ENCODE assay signal across 10 mouse cellular contexts in genomic region chr15:84682206-84682605, GRCm38 (mm10). TPM values are rescaled to one million over a fixed set of nuclear protein-coding genes. Genes with fewer than 3 reads are reported as not detected.
DNase-seq lines count a peak whose midpoint lies in the region; ATAC-seq lines count a peak whose summit lies in the region.
"Had no signal": no experiment of that assay in that cellular context is flagged by ENCODE, and none has a peak within 500 bp of the region (broad histone marks: within the 10 kb centered on the region; RNA-seq: fewer than 3 reads in every experiment).

No protein-coding gene starts in this region.

- no peak for ATAC-seq in heart, embryonic 15.5 days (replicated peaks; ENCODE audit: insufficient number of reproducible peaks, insufficient read depth, low FRiP score, low read depth)
- no peak for ATAC-seq in embryonic facial prominence, embryonic 13.5 days (ENCODE audit: insufficient number of reproducible peaks, insufficient read depth, low FRiP score, low TSS enrichment, low read depth)
- ATAC-seq in liver, embryonic 12.5 days = no peak

- H3K9me3 ChIP-seq in heart, embryonic 15.5 days (replicated peaks) = no peaks in the 10 kb centered on the region
- no peaks in the 10 kb centered on the region for H3K9me3 ChIP-seq in embryonic facial prominence, embryonic 13.5 days
- H3K9me3 ChIP-seq in liver, embryonic 12.5 days (replicated peaks) = no peaks in the 10 kb centered on the region

- H3K4me1 ChIP-seq in heart, embryonic 15.5 days (replicated peaks) = peaks cover 40% of the 10 kb centered on the region
- peaks cover 21% of the 10 kb centered on the region for H3K4me1 ChIP-seq in embryonic facial prominence, embryonic 13.5 days
- H3K4me1 ChIP-seq in liver, embryonic 12.5 days = peaks cover 52% of the 10 kb centered on the region

- WGBS in heart, embryonic 15.5 days = 63% methylated on average over 3 of the region's 3 CpGs
- 52% methylated on average over 3 of the region's 3 CpGs for WGBS in embryonic facial prominence, embryonic 13.5 days
- 60% methylated on average over 3 of the region's 3 CpGs for WGBS in liver, embryonic 12.5 days (ENCODE audit: insufficient replicate concordance)

- H3K9ac ChIP-seq in heart, embryonic 15.5 days = 0 out of 2 replicates have a peak overlapping the region, but pooled peaks have one; percentile 13
- no peak overlapping the region for H3K9ac ChIP-seq in embryonic facial prominence, embryonic 13.5 days
- H3K9ac ChIP-seq in liver, embryonic 12.5 days = no peak overlapping the region

- H3K36me3 ChIP-seq in heart, embryonic 15.5 days = no peaks in the 10 kb centered on the region
- peaks cover 4% of the 10 kb centered on the region; the same call in 1 of the 2 replicates for H3K36me3 ChIP-seq in embryonic facial prominence, embryonic 13.5 days
- H3K36me3 ChIP-seq in liver, embryonic 12.5 days = peaks cover 5% of the 10 kb centered on the region; the same call in 1 of the 2 replicates

- H3K4me3 ChIP-seq in heart, embryonic 15.5 days = peak overlapping the region; percentile 75
- peak overlapping the region; percentile 68 for H3K4me3 ChIP-seq in embryonic facial prominence, embryonic 13.5 days
- H3K4me3 ChIP-seq in liver, embryonic 12.5 days = peak overlapping the region; percentile 67

- H3K27ac ChIP-seq in heart, embryonic 15.5 days = peak overlapping the region; percentile 71
- peak overlapping the region; percentile 55; the same call in 1 of the 2 replicates for H3K27ac ChIP-seq in embryonic facial prominence, embryonic 13.5 days
- no peak overlapping the region for H3K27ac ChIP-seq in liver, embryonic 12.5 days
- H3K27ac ChIP-seq: macrophage had no signal

- DNase-seq in heart, adult 18-20 months = no peak
- peak; percentile 59 for DNase-seq in A20 (ENCODE audit: low read depth, low spot score)
- DNase-seq in embryo, embryonic 11 days = no peak
- no peak for DNase-seq in Muller cell, postnatal 12 days (ENCODE audit: inconsistent ontology term)
- DNase-seq in frontal cortex, postnatal 14 days (ENCODE audit: low spot score in 2 of 2) = no peak

- peak overlapping the region; percentile 94 for H3K4me2 ChIP-seq in heart, embryonic 15.5 days
- peak overlapping the region; percentile 96 for H3K4me2 ChIP-seq in embryonic facial prominence, embryonic 13.5 days
- H3K4me2 ChIP-seq in liver, embryonic 12.5 days = peak overlapping the region; percentile 87

- no peaks in the 10 kb centered on the region for H3K27me3 ChIP-seq in heart, embryonic 15.5 days
- H3K27me3 ChIP-seq in embryonic facial prominence, embryonic 13.5 days = peaks cover 10% of the 10 kb centered on the region
- H3K27me3 ChIP-seq in liver, embryonic 12.5 days (replicated peaks) = peaks cover 23% of the 10 kb centered on the region; the same call in 1 of the 2 replicates

RNA-seq across cellular contexts. Expression of gene Prr5, which starts 12.8 kb away (rescaled TPM):
- polyA plus RNA-seq in heart, embryonic 15.5 days (2015; fragmentation: Nextera tagmentation; extraction: Ambion mirVana) = 11.8 and 18.0 TPM in 2 replicates
- 1 to 10 TPM; 4.3 to 6.2 TPM for total RNA-seq in heart, adult 18-20 months (2021)
- polyA plus RNA-seq in embryonic facial prominence, embryonic 13.5 days (2015; fragmentation: Nextera tagmentation; extraction: Ambion mirVana) = 18.8 and 20.7 TPM in 2 replicates
- 12.6 and 14.1 TPM in 2 replicates for polyA plus RNA-seq in liver, embryonic 12.5 days (2016; fragmentation: Nextera tagmentation; extraction: Ambion mirVana)

RNA-seq across cellular contexts. Expression of gene Arhgap8, which starts 37.6 kb away (rescaled TPM):
- polyA plus RNA-seq in heart, embryonic 15.5 days (2015; fragmentation: Nextera tagmentation; extraction: Ambion mirVana) = 3.5 and 8.6 TPM in 2 replicates
- total RNA-seq in heart, adult 18-20 months (2021) = 1 to 10 TPM; 1.4 TPM
- 3.9 and 6.0 TPM in 2 replicates for polyA plus RNA-seq in embryonic facial prominence, embryonic 13.5 days (2015; fragmentation: Nextera tagmentation; extraction: Ambion mirVana)
- 0.88 and 0.91 TPM in 2 replicates for polyA plus RNA-seq in liver, embryonic 12.5 days (2016; fragmentation: Nextera tagmentation; extraction: Ambion mirVana)
- polyA plus RNA-seq: erythroblast, embryonic 14.5 days; macrophage had no signal
